Mouse (Mus musculus): Measurements from ENCODE around the gene 4930432M17Rik. TPM values are rescaled to one million over a fixed set of nuclear protein-coding genes. Genes with fewer than 3 reads are reported as not detected.

Gene 4930432M17Rik
- polyA plus RNA-seq, 1 experiment from 2014 or later: not detected

GRCm38 (mm10) chr3:121637792-121638191, 32.8 kb upstream of the 4930432M17Rik start:
- Histone ChIP-seq H3K36me3 (ENCODE audit: control insufficient read depth, insufficient read depth, low read length) (no peaks in the 10 kb centered on the region), H3K4me2 (ENCODE audit: low read depth, low read length) (no peak overlapping the region), H3K27ac (ENCODE audit: low read length) (no peak overlapping the region), H3K27me3 (ENCODE audit: control insufficient read depth, insufficient read depth, low read length) (no peaks in the 10 kb centered on the region), H3K4me1 (ENCODE audit: control insufficient read depth, insufficient read depth, low read length) (0 out of 2 replicates have a peak, but pooled peaks cover 12% of the 10 kb centered on the region), H3K9ac (ENCODE audit: low read length) (no peak overlapping the region), H3K9me3 (replicated peaks; ENCODE audit: control insufficient read depth, low read length) (no peaks in the 10 kb centered on the region), H3K4me3 (replicated peaks; ENCODE audit: low read length) (no peak overlapping the region)
- ATAC-seq (ENCODE audit: insufficient read depth, low FRiP score): no peak
- 66% methylated on average over 5 of the region's 5 CpGs for WGBS

GRCm38 (mm10) chr3:121638241-121638640, 32.3 kb upstream of the 4930432M17Rik start:
- no peak overlapping the region for H3K4me2 ChIP-seq (ENCODE audit: low read depth, low read length)
- H3K36me3 ChIP-seq (ENCODE audit: control insufficient read depth, insufficient read depth, low read length): no peaks in the 10 kb centered on the region
- no peak overlapping the region for H3K9ac ChIP-seq (ENCODE audit: low read length)
- no peak for ATAC-seq (ENCODE audit: insufficient read depth, low FRiP score)
- no peaks in the 10 kb centered on the region for H3K27me3 ChIP-seq (ENCODE audit: control insufficient read depth, insufficient read depth, low read length)
- H3K4me1 ChIP-seq (ENCODE audit: control insufficient read depth, insufficient read depth, low read length): 0 out of 2 replicates have a peak, but pooled peaks cover 12% of the 10 kb centered on the region
- no peaks in the 10 kb centered on the region for H3K9me3 ChIP-seq (replicated peaks; ENCODE audit: control insufficient read depth, low read length)
- 73% methylated on average over 3 of the region's 3 CpGs for WGBS
- no peak overlapping the region for H3K27ac ChIP-seq (ENCODE audit: low read length)
- no peak overlapping the region for H3K4me3 ChIP-seq (replicated peaks; ENCODE audit: low read length)

GRCm38 (mm10) chr3:121640611-121641010, 30.0 kb upstream of the 4930432M17Rik start:
- WGBS: 47% methylated on average over 2 of the region's 2 CpGs
- Histone ChIP-seq H3K27me3 (ENCODE audit: control insufficient read depth, insufficient read depth, low read length) (no peaks in the 10 kb centered on the region), H3K27ac (ENCODE audit: low read length) (no peak overlapping the region), H3K4me1 (ENCODE audit: control insufficient read depth, insufficient read depth, low read length) (peaks cover 16% of the 10 kb centered on the region), H3K9ac (ENCODE audit: low read length) (no peak overlapping the region), H3K4me3 (replicated peaks; ENCODE audit: low read length) (no peak overlapping the region), H3K36me3 (ENCODE audit: control insufficient read depth, insufficient read depth, low read length) (no peaks in the 10 kb centered on the region), H3K9me3 (replicated peaks; ENCODE audit: control insufficient read depth, low read length) (no peaks in the 10 kb centered on the region), H3K4me2 (ENCODE audit: low read depth, low read length) (no peak overlapping the region)
- ATAC-seq (ENCODE audit: insufficient read depth, low FRiP score): no peak

DNA sequence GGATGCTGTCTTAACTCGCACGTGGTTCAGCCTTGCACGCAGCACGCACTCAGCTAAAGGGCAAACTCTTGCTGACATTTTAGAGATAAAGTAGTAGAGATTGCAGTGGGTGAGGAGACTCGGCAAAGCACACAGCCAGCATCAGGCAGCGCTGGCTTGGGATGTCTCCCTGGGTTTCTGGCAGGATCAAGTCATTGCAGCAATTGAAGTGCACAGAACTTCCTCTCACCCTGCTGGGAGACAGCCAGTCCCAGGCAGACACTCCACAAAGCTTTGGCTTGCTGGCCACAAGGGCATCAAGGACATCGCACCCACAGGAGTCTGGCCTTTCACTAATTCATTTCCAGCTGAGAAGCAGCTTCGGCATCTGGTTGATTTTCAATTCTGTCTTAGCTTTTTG, 27.3 kb upstream of the 4930432M17Rik start:
- Histone ChIP-seq H3K27ac (ENCODE audit: low read length) (no peak overlapping the region), H3K4me1 (ENCODE audit: control insufficient read depth, insufficient read depth, low read length) (peaks cover 23% of the 10 kb centered on the region), H3K9ac (ENCODE audit: low read length) (no peak overlapping the region), H3K4me2 (ENCODE audit: low read depth, low read length) (no peak overlapping the region), H3K9me3 (replicated peaks; ENCODE audit: control insufficient read depth, low read length) (no peaks in the 10 kb centered on the region), H3K4me3 (replicated peaks; ENCODE audit: low read length) (no peak overlapping the region), H3K36me3 (ENCODE audit: control insufficient read depth, insufficient read depth, low read length) (no peaks in the 10 kb centered on the region), H3K27me3 (ENCODE audit: control insufficient read depth, insufficient read depth, low read length) (no peaks in the 10 kb centered on the region)
- 58% methylated on average over 8 of the region's 8 CpGs for WGBS
- ATAC-seq (ENCODE audit: insufficient read depth, low FRiP score): no peak

DNA sequence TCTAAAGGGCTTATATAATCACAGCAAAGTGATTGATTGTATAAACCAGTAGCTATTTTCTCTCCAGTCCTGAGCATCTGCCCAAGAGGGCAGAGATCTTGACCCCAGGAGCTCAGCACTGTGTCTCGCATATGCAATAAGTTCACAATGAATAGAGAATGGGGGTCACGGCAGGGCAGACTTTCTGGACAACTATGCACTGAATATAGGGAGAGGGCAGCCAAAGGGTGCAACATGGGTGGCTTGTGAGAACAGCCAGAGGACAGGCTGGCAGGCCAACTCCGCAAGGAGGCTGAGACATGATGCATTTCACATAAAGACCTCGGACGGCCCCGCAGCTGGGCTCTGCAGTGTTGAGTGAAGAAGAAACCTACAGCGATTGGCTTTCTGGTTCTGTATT, 25.1 kb upstream of the 4930432M17Rik start:
- WGBS: 51% methylated on average over 7 of the region's 7 CpGs
- Histone ChIP-seq H3K4me3 (replicated peaks; ENCODE audit: low read length) (no peak overlapping the region), H3K27ac (ENCODE audit: low read length) (peak overlapping the region; percentile 87; the same call in 1 of the 2 replicates), H3K36me3 (ENCODE audit: control insufficient read depth, insufficient read depth, low read length) (no peaks in the 10 kb centered on the region), H3K9ac (ENCODE audit: low read length) (no peak overlapping the region), H3K27me3 (ENCODE audit: control insufficient read depth, insufficient read depth, low read length) (no peaks in the 10 kb centered on the region), H3K4me1 (ENCODE audit: control insufficient read depth, insufficient read depth, low read length) (peaks cover 25% of the 10 kb centered on the region), H3K9me3 (replicated peaks; ENCODE audit: control insufficient read depth, low read length) (no peaks in the 10 kb centered on the region), H3K4me2 (ENCODE audit: low read depth, low read length) (no peak overlapping the region)
- ATAC-seq (ENCODE audit: insufficient read depth, low FRiP score): no peak

DNA sequence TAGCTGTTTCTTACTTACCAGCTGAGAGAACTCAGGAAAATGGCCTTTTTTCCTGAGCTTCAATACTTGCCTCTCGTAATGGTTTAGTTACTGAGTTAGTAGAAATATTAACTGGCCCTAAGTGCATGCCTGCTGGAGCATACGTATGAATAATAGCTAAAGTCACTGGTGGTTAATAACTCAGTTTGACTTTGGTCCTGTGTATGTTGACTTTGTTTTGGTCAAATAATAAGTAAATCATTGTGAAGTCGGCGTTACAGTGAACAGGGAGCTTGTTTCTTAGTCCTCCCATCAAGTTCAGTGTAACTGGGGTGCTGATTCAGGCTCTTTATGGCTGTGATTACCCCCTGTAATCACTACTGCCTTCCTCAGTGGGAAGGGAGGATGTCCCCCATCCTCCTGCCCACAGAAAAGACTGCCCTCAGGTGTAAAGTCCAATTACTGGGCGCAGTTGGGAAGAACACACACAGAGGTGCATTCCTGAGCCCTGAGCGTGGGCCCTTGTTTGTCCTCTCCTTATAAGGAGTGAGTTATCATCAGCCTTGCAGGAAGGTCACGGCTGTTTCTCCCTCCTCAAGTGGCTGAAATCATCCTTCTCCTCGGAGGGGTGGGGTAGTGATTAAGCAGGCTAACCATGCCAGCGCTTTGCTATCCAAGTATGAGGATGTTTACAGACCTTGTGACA, 24.1 kb upstream of the 4930432M17Rik start:
- peak overlapping the region; percentile 25; the same call in 1 of the 2 replicates for H3K9ac ChIP-seq (ENCODE audit: low read length)
- peak; percentile 79 for ATAC-seq (ENCODE audit: insufficient read depth, low FRiP score)
- 33% methylated on average over 9 of the region's 9 CpGs for WGBS

DNA sequence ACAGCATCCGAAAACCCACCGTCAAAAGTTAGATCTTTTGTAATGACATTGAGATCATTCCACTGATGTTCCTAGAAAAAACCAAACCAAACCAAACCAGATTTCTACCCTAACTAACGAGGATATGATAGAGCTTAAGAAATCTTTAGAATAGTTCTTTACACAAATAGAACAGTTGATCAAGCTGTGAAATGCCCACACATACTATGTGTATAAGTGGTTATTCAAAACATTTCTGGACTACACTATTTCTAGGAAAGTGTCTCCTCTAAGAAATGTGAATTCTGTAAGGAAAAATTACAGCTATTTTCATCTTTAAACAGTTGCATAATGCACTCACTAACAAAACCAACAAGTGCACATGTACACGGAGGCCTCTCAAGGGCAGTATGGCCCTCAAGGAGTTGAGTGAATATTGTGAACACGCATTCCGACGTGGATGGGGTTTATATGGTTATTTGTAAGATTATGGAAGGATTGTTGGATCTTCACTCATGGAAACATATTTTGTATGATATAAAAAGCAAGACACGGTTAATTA, 22.3 kb upstream of the 4930432M17Rik start:
- Histone ChIP-seq H3K4me1 (ENCODE audit: control insufficient read depth, insufficient read depth, low read length) (peaks cover 25% of the 10 kb centered on the region), H3K27ac (ENCODE audit: low read length) (no peak overlapping the region), H3K27me3 (ENCODE audit: control insufficient read depth, insufficient read depth, low read length) (no peaks in the 10 kb centered on the region), H3K9me3 (replicated peaks; ENCODE audit: control insufficient read depth, low read length) (no peaks in the 10 kb centered on the region), H3K4me2 (ENCODE audit: low read depth, low read length) (no peak overlapping the region), H3K4me3 (replicated peaks; ENCODE audit: low read length) (no peak overlapping the region), H3K36me3 (ENCODE audit: control insufficient read depth, insufficient read depth, low read length) (no peaks in the 10 kb centered on the region), H3K9ac (ENCODE audit: low read length) (no peak overlapping the region)
- 92% methylated on average over 8 of the region's 8 CpGs for WGBS
- ATAC-seq (ENCODE audit: insufficient read depth, low FRiP score): no peak

More for the DNA sequence above, 24.1 kb upstream of the 4930432M17Rik start:
- Histone ChIP-seq H3K36me3 (ENCODE audit: control insufficient read depth, insufficient read depth, low read length) (no peaks in the 10 kb centered on the region), H3K9me3 (replicated peaks; ENCODE audit: control insufficient read depth, low read length) (no peaks in the 10 kb centered on the region), H3K27me3 (ENCODE audit: control insufficient read depth, insufficient read depth, low read length) (no peaks in the 10 kb centered on the region), H3K4me2 (ENCODE audit: low read depth, low read length) (no peak overlapping the region), H3K4me1 (ENCODE audit: control insufficient read depth, insufficient read depth, low read length) (peaks cover 25% of the 10 kb centered on the region), H3K4me3 (replicated peaks; ENCODE audit: low read length) (no peak overlapping the region), H3K27ac (ENCODE audit: low read length) (peak overlapping the region; percentile 87)

DNA sequence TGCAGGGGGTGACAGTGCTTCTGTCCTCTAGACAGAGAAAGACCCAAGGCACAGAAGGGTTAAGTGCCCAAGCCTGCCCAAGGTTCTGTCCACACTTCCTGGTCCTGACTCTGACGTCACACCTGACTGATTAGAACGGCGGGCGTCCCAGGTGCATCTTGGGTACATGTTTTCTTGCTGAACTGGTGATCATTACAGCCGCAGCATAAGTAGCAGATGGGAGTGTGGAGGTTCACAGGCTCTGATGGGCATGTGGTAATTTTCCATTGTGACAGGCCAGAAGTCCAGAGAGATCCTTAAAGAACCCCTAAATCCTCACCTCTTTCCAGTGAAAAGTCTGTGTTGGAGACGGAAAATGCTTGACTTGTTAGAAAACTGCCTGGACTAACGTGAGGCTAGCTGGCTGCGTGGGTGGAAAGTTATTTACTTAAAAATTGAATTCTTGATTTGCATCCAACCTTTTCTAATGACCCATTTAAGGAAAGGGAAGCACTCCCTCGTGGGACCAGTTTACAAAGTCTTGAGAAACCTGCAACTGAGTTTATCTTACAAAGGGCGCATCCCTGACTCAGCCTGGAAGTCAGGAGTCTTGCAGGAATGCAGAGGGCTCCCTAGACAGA, 20.4 kb upstream of the 4930432M17Rik start:
- Histone ChIP-seq H3K9ac (ENCODE audit: low read length) (no peak overlapping the region), H3K4me2 (ENCODE audit: low read depth, low read length) (peak overlapping the region; percentile 22; the same call in 1 of the 2 replicates)
- peak; percentile 35 for ATAC-seq (ENCODE audit: insufficient read depth, low FRiP score)

DNA sequence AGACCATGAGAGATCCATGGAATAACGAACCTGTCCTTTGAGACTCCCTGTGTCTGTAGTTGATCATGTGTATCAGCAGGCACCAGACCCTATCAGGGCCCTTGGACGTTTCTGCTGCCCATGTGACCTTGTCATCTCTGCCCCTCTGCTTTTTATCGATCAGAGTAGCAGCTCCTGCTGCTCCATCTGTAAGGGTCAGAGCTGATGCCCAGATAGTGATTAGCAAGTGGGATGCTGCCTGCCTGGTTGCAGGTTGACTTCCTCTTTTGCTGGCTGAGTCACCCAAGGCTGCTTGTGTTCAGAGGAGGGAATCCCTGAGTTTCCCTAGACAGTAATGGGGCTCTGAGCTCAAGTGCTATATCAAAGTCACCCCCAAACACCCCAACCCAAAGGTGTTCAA, 18.9 kb upstream of the 4930432M17Rik start:
- H3K36me3 ChIP-seq (ENCODE audit: control insufficient read depth, insufficient read depth, low read length): no peaks in the 10 kb centered on the region
- no peak for ATAC-seq (ENCODE audit: insufficient read depth, low FRiP score)
- no peak overlapping the region for H3K9ac ChIP-seq (ENCODE audit: low read length)
- H3K4me2 ChIP-seq (ENCODE audit: low read depth, low read length): no peak overlapping the region
- peaks cover 10% of the 10 kb centered on the region for H3K4me1 ChIP-seq (ENCODE audit: control insufficient read depth, insufficient read depth, low read length)
- H3K4me3 ChIP-seq (replicated peaks; ENCODE audit: low read length): no peak overlapping the region
- WGBS: 60% methylated on average over 3 of the region's 3 CpGs
- H3K27me3 ChIP-seq (ENCODE audit: control insufficient read depth, insufficient read depth, low read length): no peaks in the 10 kb centered on the region
- no peak overlapping the region for H3K27ac ChIP-seq (ENCODE audit: low read length)
- no peaks in the 10 kb centered on the region for H3K9me3 ChIP-seq (replicated peaks; ENCODE audit: control insufficient read depth, low read length)

More for the DNA sequence above, 20.4 kb upstream of the 4930432M17Rik start:
- H3K36me3 ChIP-seq (ENCODE audit: control insufficient read depth, insufficient read depth, low read length): no peaks in the 10 kb centered on the region
- H3K27me3 ChIP-seq (ENCODE audit: control insufficient read depth, insufficient read depth, low read length): no peaks in the 10 kb centered on the region
- peaks cover 25% of the 10 kb centered on the region for H3K4me1 ChIP-seq (ENCODE audit: control insufficient read depth, insufficient read depth, low read length)
- H3K9me3 ChIP-seq (replicated peaks; ENCODE audit: control insufficient read depth, low read length): no peaks in the 10 kb centered on the region
- H3K27ac ChIP-seq (ENCODE audit: low read length): peak overlapping the region; percentile 68
- 30% methylated on average over 10 of the region's 10 CpGs for WGBS
- no peak overlapping the region for H3K4me3 ChIP-seq (replicated peaks; ENCODE audit: low read length)

Measured in stomach, embryonic 16.5 days (tissue).